Mouse (Mus musculus) liver, embryonic 14.5 days (tissue): ENCODE data around the gene Dph3.

Experiments
- CTCF ChIP-seq: IDR thresholded peaks from 2 replicates; pipeline ENCODE4 v1.5.1; 2016; ENCODE audit warnings: antibody characterized with exemption, low read depth, control low read depth
- EP300 ChIP-seq: IDR thresholded peaks from 2 replicates; pipeline ENCODE4 v1.6.1; 2016; ENCODE audit warnings: antibody characterized with exemption, low read depth

GRCm38 (mm10) chr14:32072807-32073206 lies 12.7 kb downstream of the Dph3 start:
- TF ChIP-seq CTCF (no peak), EP300 (no peak)
